ENCODE assay signal across 8 mouse cellular contexts in the genomic region with DNA sequence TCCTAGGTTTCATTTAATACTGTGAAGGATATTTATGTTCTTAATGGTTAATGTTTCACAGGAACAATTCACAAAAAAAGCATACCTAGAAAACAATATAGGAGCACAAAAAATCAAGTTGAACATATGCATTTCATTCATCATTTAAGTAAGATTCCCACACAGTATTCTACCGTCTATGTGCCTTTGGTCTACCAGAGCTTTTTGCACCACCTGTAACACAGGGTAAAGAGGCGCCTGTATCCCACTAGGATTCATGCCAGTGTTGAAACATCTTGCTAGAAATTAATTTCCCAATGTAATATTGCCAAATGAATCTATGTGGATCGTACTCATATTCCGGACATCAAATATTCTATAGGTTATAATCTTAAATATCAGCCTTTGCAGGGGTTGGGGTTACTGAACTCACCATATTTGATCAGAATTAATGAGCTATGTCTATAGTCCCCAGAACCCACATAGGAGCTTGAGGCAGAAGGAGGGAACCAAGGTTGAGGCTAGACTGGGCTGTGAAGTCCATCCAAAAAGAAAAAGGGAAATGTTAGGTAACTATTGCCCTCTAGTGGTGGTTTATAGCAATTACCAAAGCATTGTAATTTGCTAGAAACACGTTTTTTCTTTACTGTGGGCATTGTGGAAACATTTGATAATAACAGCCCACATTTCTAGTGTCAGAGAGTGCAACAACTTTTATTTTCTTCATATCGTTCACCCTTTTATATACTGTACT.
DNase-seq lines count a peak whose midpoint lies in the region; ATAC-seq and TF ChIP-seq lines count a peak whose summit lies in the region.

No protein-coding gene starts in this region.

- no peaks in the 10 kb centered on the region for H3K79me2 ChIP-seq in CH12.LX (replicated peaks; ENCODE audit: control insufficient read depth, extremely low read depth, insufficient read depth, poor library complexity, severe bottlenecking)

- peak; percentile 65 to 89 for TF ChIP-seq CTCF in CH12.LX (conservative IDR thresholded peaks at IDR 0.05 in 1 of 2, IDR thresholded peaks at IDR 0.05 in 1 of 2; ENCODE audit: low read depth in 2 of 2, low read length in 2 of 2)

- no peak overlapping the region for H3K4me3 ChIP-seq in kidney, embryonic 14.5 days (ENCODE audit: low read length)
- no peak overlapping the region for H3K4me3 ChIP-seq in CH12.LX (replicated peaks in 1 of 3; ENCODE audit: low read depth in 2 of 3, low read length in 2 of 3, poor library complexity in 1 of 3)
- no peak overlapping the region for H3K4me3 ChIP-seq in hindbrain, embryonic 14.5 days (replicated peaks; ENCODE audit: low read length)

- no peaks in the 10 kb centered on the region for H3K36me3 ChIP-seq in kidney, embryonic 14.5 days (ENCODE audit: control insufficient read depth, insufficient read depth, low read length)
- H3K36me3 ChIP-seq in CH12.LX (replicated peaks in 1 of 2; ENCODE audit: control insufficient read depth in 1 of 2, insufficient read depth in 1 of 2, low read length in 1 of 2): no peaks in the 10 kb centered on the region
- H3K36me3 ChIP-seq in hindbrain, embryonic 14.5 days (replicated peaks; ENCODE audit: control insufficient read depth, insufficient read depth): no peaks in the 10 kb centered on the region; the same call in none of the 2 replicates
- H3K36me3 ChIP-seq in splenic B cell, adult 2 months (ENCODE audit: control insufficient read depth, insufficient read depth, low read length, poor library complexity, severe bottlenecking): no peaks in the 10 kb centered on the region

- TF ChIP-seq POLR2A in CH12.LX (IDR thresholded peaks at IDR 0.05; ENCODE audit: low read depth, low read length): no peak

- H3K27ac ChIP-seq in kidney, embryonic 14.5 days (ENCODE audit: low read depth, low read length): no peak overlapping the region
- no peak overlapping the region for H3K27ac ChIP-seq in CH12.LX (ENCODE audit: insufficient read depth, low read depth)
- no peak overlapping the region for H3K27ac ChIP-seq in hindbrain, embryonic 14.5 days

- 56% methylated on average over 6 of the region's 6 CpGs for WGBS in kidney, embryonic 14.5 days
- 59% methylated on average over 6 of the region's 6 CpGs for WGBS in hindbrain, embryonic 14.5 days

- ATAC-seq in kidney, embryonic 14.5 days (ENCODE audit: low FRiP score, low TSS enrichment): peak; percentile 68; the same call in 1 of the 2 replicates
- peak; percentile 73; the same call in 1 of the 2 replicates for ATAC-seq in hindbrain, embryonic 14.5 days (ENCODE audit: low FRiP score)
- ATAC-seq in activated CD4-positive, CD25-positive, alpha-beta regulatory T cell, adult 4 months: no peak

- no peak for DNase-seq in kidney, postnatal 4 days
- peak; percentile 54 for DNase-seq in CH12.LX (ENCODE audit: extremely low read depth)
- DNase-seq in brain, embryonic 18.5 days (ENCODE audit: low read depth, low spot score): peak; percentile 22
- DNase-seq in hindbrain, embryonic 14.5 days (ENCODE audit: low spot score): peak; percentile 81
- DNase-seq in splenic B cell, adult 2 months (ENCODE audit: low read depth, low spot score): peak; percentile 60
- DNase-seq in right cerebral cortex, postnatal 36 days (ENCODE audit: low spot score in 2 of 2): no peak

- no peak overlapping the region for H3K9ac ChIP-seq in kidney, embryonic 14.5 days (ENCODE audit: low read depth, low read length)
- no peak overlapping the region for H3K9ac ChIP-seq in CH12.LX (ENCODE audit: insufficient read depth, low read depth)
- no peak overlapping the region for H3K9ac ChIP-seq in hindbrain, embryonic 14.5 days

- dilution Hi-C loops in CH12.LX (cut with MboI; ENCODE audit: extremely low pct_ligation_motif_present, extremely low pct_unique_long_range_greater_than_20kb, low sequenced_read_pairs): no loop called here

- TF ChIP-seq EP300 in CH12.LX (IDR thresholded peaks at IDR 0.05; ENCODE audit: low read length): no peak

- H3K4me1 ChIP-seq in kidney, embryonic 14.5 days (ENCODE audit: control insufficient read depth, insufficient read depth, low read length): no peaks in the 10 kb centered on the region
- H3K4me1 ChIP-seq in CH12.LX (ENCODE audit: control insufficient read depth in 1 of 2, insufficient read depth in 2 of 2): no peaks in the 10 kb centered on the region
- H3K4me1 ChIP-seq in hindbrain, embryonic 14.5 days (replicated peaks; ENCODE audit: control insufficient read depth, insufficient read depth, low read length): no peaks in the 10 kb centered on the region

- no peaks in the 10 kb centered on the region for H3K9me3 ChIP-seq in kidney, embryonic 14.5 days (ENCODE audit: control insufficient read depth, low read length)
- H3K9me3 ChIP-seq in CH12.LX (replicated peaks; ENCODE audit: low read length): no peaks in the 10 kb centered on the region
- H3K9me3 ChIP-seq in hindbrain, embryonic 14.5 days (ENCODE audit: control insufficient read depth, low read length): no peaks in the 10 kb centered on the region

- H3K4me2 ChIP-seq in kidney, embryonic 14.5 days (replicated peaks; ENCODE audit: low read depth, low read length): no peak overlapping the region
- H3K4me2 ChIP-seq in CH12.LX (ENCODE audit: insufficient read depth, low read depth, poor library complexity, severe bottlenecking): no peak overlapping the region
- H3K4me2 ChIP-seq in hindbrain, embryonic 14.5 days (replicated peaks): no peak overlapping the region

- H3K27me3 ChIP-seq in kidney, embryonic 14.5 days (ENCODE audit: control insufficient read depth, insufficient read depth, low read length): no peaks in the 10 kb centered on the region
- H3K27me3 ChIP-seq in CH12.LX (replicated peaks): no peaks in the 10 kb centered on the region
- H3K27me3 ChIP-seq in hindbrain, embryonic 14.5 days (ENCODE audit: control insufficient read depth, insufficient read depth, low read length): no peaks in the 10 kb centered on the region
- no peaks in the 10 kb centered on the region for H3K27me3 ChIP-seq in splenic B cell, adult 2 months (ENCODE audit: control insufficient read depth, insufficient read depth, low read length, poor library complexity, severe bottlenecking)

- in situ Hi-C loops in CH12.LX (cut with MboI; ENCODE audit: low pct_ligation_motif_present, low pct_unique_long_range_greater_than_20kb, low sequenced_read_pairs): no loop called here

- TF ChIP-seq RAD21 in CH12.LX (IDR thresholded peaks at IDR 0.05; ENCODE audit: low read depth, low read length): peak; percentile 93

TF ChIP-seq in CH12.LX, 34 proteins besides CTCF, POLR2A, EP300 and RAD21:
- TF ChIP-seq BHLHE40 (IDR thresholded peaks at IDR 0.05; ENCODE audit: low read depth, low read length) (0 out of 2 replicates have a peak, but pooled peaks have one; percentile 6), SMC3 (IDR thresholded peaks at IDR 0.05; ENCODE audit: low read depth, low read length) (peak; percentile 87), ZC3H11A (IDR thresholded peaks at IDR 0.05; ENCODE audit: low read depth, low read length) (peak; percentile 78), UBTF (IDR thresholded peaks at IDR 0.05; ENCODE audit: low read depth, low read length) (no peak), MAFK (IDR thresholded peaks at IDR 0.05; ENCODE audit: insufficient replicate concordance, low read length) (no peak), CHD1 (IDR thresholded peaks at IDR 0.05; ENCODE audit: low read depth, low read length) (no peak), MXI1 (IDR thresholded peaks at IDR 0.05; ENCODE audit: low read depth, low read length) (no peak), JUND (conservative IDR thresholded peaks at IDR 0.05; ENCODE audit: low read depth, low read length) (0 out of 2 replicates have a peak, but pooled peaks have one; percentile 15), ETS1 (conservative IDR thresholded peaks at IDR 0.05; ENCODE audit: low read depth, low read length) (no peak), HCFC1 (IDR thresholded peaks at IDR 0.05; ENCODE audit: low read depth, low read length) (no peak), ZNF384 (IDR thresholded peaks at IDR 0.05; ENCODE audit: low read depth, low read length) (peak; percentile 58; the same call in 1 of the 2 replicates), ZKSCAN1 (IDR thresholded peaks at IDR 0.05; ENCODE audit: borderline replicate concordance, low read depth, low read length) (no peak), NRF1 (IDR thresholded peaks at IDR 0.05; ENCODE audit: low read depth, low read length) (no peak), GABPA (IDR thresholded peaks at IDR 0.05; ENCODE audit: insufficient replicate concordance, low read depth, low read length) (no peak), SIN3A (IDR thresholded peaks at IDR 0.05; ENCODE audit: low read length) (no peak), USF1 (IDR thresholded peaks at IDR 0.05; ENCODE audit: low read depth, low read length) (no peak)

Comparison
In these comparisons a context has a peak if more than half of its experiments do, and no peak if none do; other contexts are left out.
1. DNase-seq: peak in CH12.LX (single experiment), brain, embryonic 18.5 days (single experiment), hindbrain, embryonic 14.5 days (single experiment) and splenic B cell, adult 2 months (single experiment); none in kidney, postnatal 4 days (0 of 2) and right cerebral cortex, postnatal 36 days (0 of 2).